Mouse (Mus musculus): Measurements from ENCODE around the gene Klhdc8b.

GRCm38 (mm10) chr9:108480813-108481519 is 19.6 kb upstream of the Klhdc8b start:
- no peak for TF ChIP-seq EP300 (optimal IDR thresholded peaks at IDR 0.05)
- no peak for TF ChIP-seq CTCF (IDR thresholded peaks at IDR 0.05; ENCODE audit: low read depth)

Measured in stomach, postnatal 0 days (tissue).